Mouse (Mus musculus) spleen, postnatal 0 days (tissue): Measurements from ENCODE around the gene Sprr1b. TPM values are rescaled to one million over a fixed set of nuclear protein-coding genes. Genes with fewer than 3 reads are reported as not detected.

ENCODE experiments used
- polyA plus RNA-seq: library from polyadenylated mRNA; unstranded; fragments of >200 nt; fragmentation: Nextera tagmentation; extraction: Ambion mirVana; gene quantifications from 2 replicates; pipeline ENCODE4 v1.2.1, GENCODE M21; 2015

The Sprr1b gene
- not detected in 2 replicates for polyA plus RNA-seq

GRCm38 (mm10) chr3:92438689-92439088 is at the start of gene Sprr1b:
Gene Sprr1b, minus strand, starts transcription at chr3:92438789.

GRCm38 (mm10) chr3:92485863-92486262 is 47.3 kb upstream of the Sprr1b start, which contains the start of gene Sprr1a:
Gene Sprr1a, minus strand, starts transcription at chr3:92485895.

GRCm38 (mm10) chr3:92458620-92459019 is 20.0 kb upstream of the Sprr1b start, which contains the start of gene Sprr3:
Gene Sprr3, minus strand, starts transcription at chr3:92458720.

GRCm38 (mm10) chr3:92432282-92432681 is 6.3 kb downstream of the Sprr1b start, which contains the start of gene Sprr2k:
Gene Sprr2k, plus strand, starts transcription at chr3:92432582.

GRCm38 (mm10) chr3:92429323-92429722 is 9.3 kb downstream of the Sprr1b start, which contains the start of gene Gm9774:
Gene Gm9774, minus strand, starts transcription at chr3:92429423.

GRCm38 (mm10) chr3:92417782-92418181 is 20.8 kb downstream of the Sprr1b start, which contains the start of gene Sprr2j-ps:
Gene Sprr2j-ps, plus strand, starts transcription at chr3:92418082.

GRCm38 (mm10) chr3:92407691-92408090 is 30.9 kb downstream of the Sprr1b start, which contains the start of gene Sprr2i:
Gene Sprr2i, plus strand, starts transcription at chr3:92407991.

Other genes starting within 250 kb of the Sprr1b start
- gene Sprr2a1, start 223.0 kb downstream of the Sprr1b start, polyA plus RNA-seq, result not detected in 2 replicates
- 0.87 and 0.88 TPM in 2 replicates for gene Sprr2a2, start 222.9 kb downstream of the Sprr1b start, polyA plus RNA-seq
- gene Sprr2a3, start 153.4 kb downstream of the Sprr1b start, polyA plus RNA-seq, result not detected in 2 replicates
- not detected in 2 replicates for gene Sprr2b, start 122.2 kb downstream of the Sprr1b start, polyA plus RNA-seq
- gene Sprr2d, start 99.6 kb downstream of the Sprr1b start, polyA plus RNA-seq, result not detected in 2 replicates
- gene Sprr2e, start 86.6 kb downstream of the Sprr1b start, polyA plus RNA-seq, result not detected in 2 replicates
- not detected in 2 replicates for gene Sprr2f, start 73.6 kb downstream of the Sprr1b start, polyA plus RNA-seq
- gene Sprr2h, start 53.1 kb downstream of the Sprr1b start, polyA plus RNA-seq, result not detected in 2 replicates
- not detected in 2 replicates for gene Sprr2i, start 30.8 kb downstream of the Sprr1b start, polyA plus RNA-seq
- gene Sprr2j-ps, start 20.7 kb downstream of the Sprr1b start, polyA plus RNA-seq, result not detected in 2 replicates
- gene Gm9774, start 9.4 kb downstream of the Sprr1b start, polyA plus RNA-seq, result 6.8 and 7.6 TPM in 2 replicates
- not detected in 2 replicates for gene Sprr2k, start 6.2 kb downstream of the Sprr1b start, polyA plus RNA-seq
- 0.11 TPM in 1 of 2 replicates, not detected in the other for gene Sprr3, start 19.9 kb upstream of the Sprr1b start, polyA plus RNA-seq
- gene Sprr1a, start 47.1 kb upstream of the Sprr1b start, polyA plus RNA-seq, result 0.17 TPM in 1 of 2 replicates, not detected in the other
- gene Sprr4, start 61.7 kb upstream of the Sprr1b start, polyA plus RNA-seq, result not detected in 2 replicates
- not detected in 2 replicates for gene 2310046K23Rik, start 95.7 kb upstream of the Sprr1b start, polyA plus RNA-seq
- 0.12 and 0.19 TPM in 2 replicates for gene Ivl, start 134.9 kb upstream of the Sprr1b start, polyA plus RNA-seq
- not detected in 2 replicates for gene Smcp, start 150.2 kb upstream of the Sprr1b start, polyA plus RNA-seq
- gene 2210017I01Rik, start 168.7 kb upstream of the Sprr1b start, polyA plus RNA-seq, result not detected in 2 replicates
- not detected in 2 replicates for gene Lce6a, start 182.9 kb upstream of the Sprr1b start, polyA plus RNA-seq
- gene Lce1a1, start 209.5 kb upstream of the Sprr1b start, polyA plus RNA-seq, result not detected in 2 replicates
- gene Lce1b, start 218.1 kb upstream of the Sprr1b start, polyA plus RNA-seq, result not detected in 2 replicates
- not detected in 2 replicates for gene Lce1a2, start 231.5 kb upstream of the Sprr1b start, polyA plus RNA-seq
- 0.17 TPM in 1 of 2 replicates, not detected in the other for gene Lce1c, start 240.5 kb upstream of the Sprr1b start, polyA plus RNA-seq
- gene Lce1d, start 248.4 kb upstream of the Sprr1b start, polyA plus RNA-seq, result not detected in 2 replicates